ENCODE assay signal across 18 mouse cellular contexts in the genomic region with DNA sequence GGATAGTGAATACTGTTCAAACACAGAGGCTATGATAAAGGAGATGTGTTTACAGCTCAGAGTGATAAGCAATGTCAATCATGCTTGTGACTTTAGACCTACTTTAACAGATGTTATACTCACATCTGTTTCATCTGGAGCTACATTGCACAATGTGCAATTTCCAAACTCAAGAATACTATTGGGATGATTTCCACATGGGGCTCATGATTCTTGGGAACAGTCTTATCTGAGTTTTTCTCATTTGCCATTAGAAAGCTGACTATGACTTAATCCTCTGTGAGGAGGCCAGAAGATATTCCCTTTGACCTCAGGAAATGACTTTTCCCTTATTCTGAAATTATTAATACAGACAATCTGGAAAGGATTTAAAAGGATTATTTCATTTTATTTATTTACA.
"Had no signal": no experiment of that assay in that cellular context is flagged by ENCODE, and none has a peak within 500 bp of the region (broad histone marks: within the 10 kb centered on the region; RNA-seq: fewer than 3 reads in every experiment).

No protein-coding gene starts in this region.

- H3K27me3 ChIP-seq: limb, embryonic 13.5 days; liver, embryonic 13.5 days; lung, embryonic 15.5 days; midbrain, embryonic 12.5 days; midbrain, embryonic 15.5 days; neural tube, embryonic 12.5 days; neural tube, embryonic 15.5 days; stomach, embryonic 15.5 days had no signal

- H3K4me1 ChIP-seq: liver, embryonic 13.5 days; lung, embryonic 15.5 days; midbrain, embryonic 12.5 days; midbrain, embryonic 15.5 days; neural tube, embryonic 12.5 days; neural tube, embryonic 15.5 days; stomach, embryonic 15.5 days had no signal

- H3K36me3 ChIP-seq: limb, embryonic 13.5 days; liver, embryonic 13.5 days; lung, embryonic 15.5 days; midbrain, embryonic 12.5 days; midbrain, embryonic 15.5 days; neural tube, embryonic 12.5 days; neural tube, embryonic 15.5 days; stomach, embryonic 15.5 days had no signal

- H3K9me3 ChIP-seq: limb, embryonic 13.5 days; liver, embryonic 13.5 days; lung, embryonic 15.5 days; midbrain, embryonic 12.5 days; midbrain, embryonic 15.5 days; neural tube, embryonic 12.5 days; neural tube, embryonic 15.5 days; stomach, embryonic 15.5 days had no signal

- H3K9ac ChIP-seq: limb, embryonic 13.5 days; liver, embryonic 13.5 days; lung, embryonic 15.5 days; midbrain, embryonic 12.5 days; midbrain, embryonic 15.5 days; neural tube, embryonic 12.5 days; neural tube, embryonic 15.5 days; stomach, embryonic 15.5 days had no signal

- H3K27ac ChIP-seq: kidney, postnatal 0 days; limb, embryonic 13.5 days; liver, embryonic 13.5 days; lung, embryonic 15.5 days; macrophage; midbrain, embryonic 12.5 days; midbrain, embryonic 15.5 days; neural tube, embryonic 12.5 days; neural tube, embryonic 15.5 days; stomach, embryonic 15.5 days had no signal

- H3K4me2 ChIP-seq: limb, embryonic 13.5 days; liver, embryonic 13.5 days; lung, embryonic 15.5 days; midbrain, embryonic 12.5 days; midbrain, embryonic 15.5 days; neural tube, embryonic 12.5 days; neural tube, embryonic 15.5 days; stomach, embryonic 15.5 days had no signal

- H3K4me3 ChIP-seq: limb, embryonic 13.5 days; liver, embryonic 13.5 days; lung, embryonic 15.5 days; midbrain, embryonic 12.5 days; midbrain, embryonic 15.5 days; neural tube, embryonic 12.5 days; neural tube, embryonic 15.5 days; stomach, embryonic 15.5 days had no signal

- ATAC-seq: midbrain, embryonic 15.5 days had no signal

- DNase-seq: kidney, adult 2 months; kidney, postnatal 25 days; left cerebral cortex, postnatal 4 days; liver, embryonic 13.5 days; right cerebral cortex, adult 18-20 months; right cerebral cortex, postnatal 14 days; right cerebral cortex, postnatal 4 days; spleen, adult 18-20 months; thymus, postnatal 25 days had no signal
